Mouse (Mus musculus) limb, embryonic 14.5 days (tissue): ENCODE measurements at regions not wholly inside any gene's neighbourhood (a gene's known extent, or its start where the extent isn't known, plus 50 kb on each side); places are given as distances from the start of the nearest gene placed in this dataset.
A peak's percentile ranks its signal among the peaks of the same experiment; 100 is the strongest.

ENCODE experiments used
- ATAC-seq: fragments of 200-750 bp; cut with Nextera tagmentation; 2 replicates; pipeline ENCODE4 v1.8.0; 2017; ENCODE audit warnings: low read depth, moderate number of reproducible peaks, moderate TSS enrichment; ENCODE audit not compliant: low FRiP score
- DNase-seq: peaks from one replicate; pipeline ENCODE4 v3.0.0-alpha.2; 2015; ENCODE audit warnings: low spot score
- H3K27ac ChIP-seq: fragments of 300-500 bp; sonication (generic); replicated peaks from 2 replicates; pipeline ENCODE4 v1.5.1; 2014; ENCODE audit warnings: low read depth, mild to moderate bottlenecking, low read length, moderate library complexity, mixed read lengths
- H3K27me3 ChIP-seq: fragments of 300-500 bp; sonication (generic); 2 replicates; pipeline ENCODE4 v1.6.1; 2014; ENCODE audit warnings: low read length, mixed read lengths; ENCODE audit not compliant: control insufficient read depth, insufficient read depth
- H3K36me3 ChIP-seq: fragments of 300-500 bp; sonication (generic); 2 replicates; pipeline ENCODE4 v1.6.1; 2014; ENCODE audit warnings: mild to moderate bottlenecking, low read length, moderate library complexity, mixed read lengths; ENCODE audit not compliant: control insufficient read depth, insufficient read depth
- H3K4me1 ChIP-seq: fragments of 300-500 bp; sonication (generic); 2 replicates; pipeline ENCODE4 v1.6.1; 2014; ENCODE audit warnings: antibody characterized with exemption, low read length, mixed read lengths; ENCODE audit not compliant: control insufficient read depth, insufficient read depth
- H3K4me2 ChIP-seq: fragments of 300-500 bp; sonication (generic); replicated peaks from 2 replicates; pipeline ENCODE4 v1.6.1; 2014; ENCODE audit warnings: low read depth, mild to moderate bottlenecking, low read length, moderate library complexity; ENCODE audit not compliant: severe bottlenecking
- H3K4me3 ChIP-seq: fragments of 300-500 bp; sonication (generic); replicated peaks from 2 replicates; pipeline ENCODE4 v1.5.1; 2014; ENCODE audit warnings: low read length
- H3K9ac ChIP-seq: fragments of 300-500 bp; sonication (generic); 2 replicates; pipeline ENCODE4 v1.6.1; 2014; ENCODE audit warnings: mild to moderate bottlenecking, low read depth, low read length, moderate library complexity; ENCODE audit not compliant: severe bottlenecking
- H3K9me3 ChIP-seq: fragments of 300-500 bp; sonication (generic); 2 replicates; pipeline ENCODE4 v1.6.1; 2016; ENCODE audit warnings: low read length; ENCODE audit not compliant: control insufficient read depth
- POLR2A ChIP-seq: fragments of 200-500 bp; IDR thresholded peaks from 2 replicates; pipeline ENCODE4 v1.8.0; 2012; ENCODE audit warnings: inconsistent platforms, mild to moderate bottlenecking, moderate library complexity, borderline replicate concordance; ENCODE audit not compliant: insufficient read depth, insufficient read length; ENCODE audit errors: extremely low read depth
- WGBS: fragments of 180-500 bp; shearing (Covaris S2); extraction: QIAGEN DNeasy Blood & Tissue Kit; methylation state at CpG from one replicate; pipeline ENCODE4 v1.1.7; 2014; 5-methylcytosine and 5-hydroxymethylcytosine counted together

DNA sequence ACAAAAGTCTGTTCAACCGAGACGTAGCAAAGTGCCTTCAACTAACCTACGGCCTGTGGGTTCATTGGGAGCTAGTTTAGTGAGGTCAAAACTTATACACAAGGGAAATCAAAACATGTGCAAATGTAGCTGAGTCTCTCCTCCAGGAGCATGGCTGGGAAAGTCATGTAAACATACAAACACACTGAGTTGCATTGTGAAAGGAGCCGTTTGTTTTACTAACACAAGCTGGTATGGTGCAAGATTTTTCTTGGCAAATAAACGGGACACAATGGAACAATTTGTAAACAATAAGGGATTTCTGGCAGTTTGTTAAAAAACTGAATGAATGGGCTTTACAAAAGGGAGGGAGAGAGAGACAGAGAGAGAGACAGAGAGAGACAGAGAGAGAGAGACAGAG is 147.8 kb upstream of the Paip1 start:
- H3K27ac ChIP-seq: no peak overlapping the region
- no peak for ATAC-seq
- no peak overlapping the region for H3K4me2 ChIP-seq
- no peak for TF ChIP-seq POLR2A
- H3K9me3 ChIP-seq: no peaks in the 10 kb centered on the region
- H3K36me3 ChIP-seq: no peaks in the 10 kb centered on the region
- H3K9ac ChIP-seq: no peak overlapping the region
- no peaks in the 10 kb centered on the region for H3K4me1 ChIP-seq
- H3K27me3 ChIP-seq: no peaks in the 10 kb centered on the region
- WGBS: 68% methylated on average over 5 of the region's 5 CpGs
- no peak overlapping the region for H3K4me3 ChIP-seq
- DNase-seq: no peak

DNA sequence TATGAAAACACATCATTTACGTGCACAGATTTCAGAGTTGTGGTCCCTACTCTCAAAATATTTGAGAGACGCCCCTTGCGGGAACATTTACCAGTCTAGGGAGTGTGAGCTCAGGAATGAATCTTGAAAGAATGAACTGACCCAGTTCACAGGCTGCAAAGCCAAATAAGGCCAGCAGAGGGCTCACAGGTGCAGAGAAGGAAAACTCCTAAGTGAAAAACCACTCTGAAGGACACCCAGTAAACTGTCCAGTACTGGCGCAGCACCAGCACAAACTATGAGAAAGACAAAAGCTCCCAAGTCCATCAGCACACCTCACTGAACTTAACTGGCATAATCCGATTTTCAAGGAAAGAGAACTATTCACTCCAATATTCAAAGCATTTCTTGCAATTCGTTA is 145.0 kb upstream of the Paip1 start:
- no peak for ATAC-seq
- Histone ChIP-seq H3K9me3 (no peaks in the 10 kb centered on the region), H3K4me2 (no peak overlapping the region), H3K27ac (no peak overlapping the region), H3K4me3 (no peak overlapping the region), H3K36me3 (no peaks in the 10 kb centered on the region), H3K4me1 (no peaks in the 10 kb centered on the region), H3K27me3 (no peaks in the 10 kb centered on the region), H3K9ac (no peak overlapping the region)
- DNase-seq: peak; percentile 50
- 51% methylated on average over 6 of the region's 6 CpGs for WGBS
- TF ChIP-seq POLR2A: no peak

DNA sequence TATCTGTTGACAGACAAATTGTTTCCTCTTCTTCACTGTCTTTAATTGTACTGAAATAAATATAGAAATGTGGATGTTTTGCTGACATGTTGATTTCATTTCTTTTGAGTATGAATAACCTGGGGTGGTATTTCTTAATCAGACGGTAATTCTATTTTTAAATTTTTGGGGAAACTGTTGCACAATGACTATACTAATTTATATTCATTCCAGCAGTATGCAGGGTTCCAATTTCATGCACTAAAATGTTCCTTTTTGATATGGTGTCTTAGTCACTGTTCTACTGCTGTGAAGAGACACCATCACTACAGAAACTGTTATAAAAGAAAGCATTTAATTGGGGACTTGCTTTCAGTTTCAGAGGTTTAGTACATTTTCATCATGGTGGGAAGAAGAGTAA is 119.2 kb upstream of the Paip1 start:
- no peaks in the 10 kb centered on the region for H3K36me3 ChIP-seq
- H3K4me1 ChIP-seq: no peaks in the 10 kb centered on the region
- WGBS: 75% methylated on average over 1 of the region's 1 CpGs
- no peaks in the 10 kb centered on the region for H3K27me3 ChIP-seq
- no peak for TF ChIP-seq POLR2A
- no peak overlapping the region for H3K4me3 ChIP-seq
- H3K27ac ChIP-seq: no peak overlapping the region
- no peak overlapping the region for H3K9ac ChIP-seq
- ATAC-seq (no peak), DNase-seq (no peak)
- H3K9me3 ChIP-seq: no peaks in the 10 kb centered on the region
- H3K4me2 ChIP-seq: no peak overlapping the region

DNA sequence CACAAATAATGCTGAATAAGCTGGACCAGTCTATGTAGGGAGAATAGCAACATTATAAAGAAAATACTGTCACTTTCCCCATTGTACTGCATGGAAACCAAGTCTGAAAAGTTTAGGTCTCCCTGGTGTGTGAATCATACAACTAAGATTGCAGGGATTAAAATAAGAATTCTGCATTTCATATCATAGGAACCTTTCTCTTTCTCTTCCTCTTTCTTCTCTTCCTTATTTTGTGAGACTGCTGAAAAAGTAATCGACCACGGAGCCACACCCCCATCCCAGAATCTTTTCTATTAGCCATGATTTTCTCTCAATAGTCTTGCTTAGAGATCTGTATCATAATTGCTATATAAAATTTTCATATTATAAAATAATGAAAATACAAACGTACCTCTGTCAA is 118.4 kb upstream of the Paip1 start:
- no peaks in the 10 kb centered on the region for H3K4me1 ChIP-seq
- H3K9ac ChIP-seq: no peak overlapping the region
- no peak overlapping the region for H3K4me2 ChIP-seq
- WGBS: 81% methylated on average over 3 of the region's 3 CpGs
- no peak overlapping the region for H3K4me3 ChIP-seq
- no peaks in the 10 kb centered on the region for H3K27me3 ChIP-seq
- no peak overlapping the region for H3K27ac ChIP-seq
- H3K9me3 ChIP-seq: no peaks in the 10 kb centered on the region
- H3K36me3 ChIP-seq: no peaks in the 10 kb centered on the region
- TF ChIP-seq POLR2A: no peak
- no peak for ATAC-seq
- no peak for DNase-seq

DNA sequence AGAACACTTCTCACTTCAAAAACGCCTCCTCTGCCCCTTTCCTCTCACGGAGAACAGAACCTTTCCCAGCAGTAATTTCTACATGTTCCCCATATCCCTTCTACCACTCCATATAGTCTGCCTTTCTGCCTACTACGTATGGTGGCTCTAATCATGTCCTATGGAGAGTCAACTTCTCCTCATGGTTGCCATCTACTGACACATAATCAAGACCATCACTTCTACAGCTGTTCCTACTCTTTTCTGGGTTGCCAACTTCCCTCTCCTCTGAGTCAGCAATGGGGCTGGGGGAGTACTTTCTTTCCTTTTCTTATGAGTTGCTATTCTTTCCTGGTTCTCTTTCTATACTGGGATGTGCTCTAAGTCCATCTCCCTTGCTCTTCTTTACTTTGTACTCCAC is 114.0 kb upstream of the Paip1 start:
- Histone ChIP-seq H3K9ac (no peak overlapping the region), H3K4me3 (no peak overlapping the region), H3K27me3 (no peaks in the 10 kb centered on the region), H3K9me3 (no peaks in the 10 kb centered on the region), H3K4me2 (no peak overlapping the region), H3K4me1 (no peaks in the 10 kb centered on the region), H3K36me3 (no peaks in the 10 kb centered on the region), H3K27ac (no peak overlapping the region)
- TF ChIP-seq POLR2A: no peak
- 77% methylated on average over 3 of the region's 3 CpGs for WGBS
- DNase-seq (no peak), ATAC-seq (no peak)

DNA sequence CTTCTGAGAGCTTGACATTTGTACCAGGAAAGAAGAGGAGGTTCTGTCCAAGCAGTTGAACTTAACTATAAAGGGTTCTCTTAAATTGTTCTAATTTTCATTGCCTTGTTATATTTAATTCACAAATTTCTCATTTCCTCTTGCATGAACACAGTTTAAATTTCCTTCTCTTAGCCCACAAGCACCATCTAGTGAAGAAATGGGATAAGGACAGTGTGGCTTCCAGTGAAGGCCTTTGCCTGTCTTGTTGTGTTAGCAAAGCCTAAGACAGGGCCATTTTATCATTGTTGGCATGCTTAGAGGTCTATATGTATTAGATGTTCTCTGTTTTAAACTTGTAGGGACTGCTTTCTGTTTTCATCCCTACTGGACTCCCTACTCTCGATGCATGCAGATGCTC is 110.0 kb upstream of the Paip1 start:
- 86% methylated on average over 1 of the region's 1 CpGs for WGBS
- Histone ChIP-seq H3K9ac (no peak overlapping the region), H3K4me3 (no peak overlapping the region), H3K27ac (no peak overlapping the region), H3K27me3 (no peaks in the 10 kb centered on the region), H3K4me2 (no peak overlapping the region), H3K9me3 (no peaks in the 10 kb centered on the region), H3K4me1 (no peaks in the 10 kb centered on the region), H3K36me3 (no peaks in the 10 kb centered on the region)
- no peak for ATAC-seq
- DNase-seq: no peak
- no peak for TF ChIP-seq POLR2A
